Mouse (Mus musculus) bone marrow macrophage, adult 2 months (primary cell): ENCODE measurements around the gene Abcg1.

Experiments used
- CTCF ChIP-seq: IDR thresholded peaks from 2 replicates; pipeline ENCODE4 v1.5.1; 2012; ENCODE audit warnings: low read depth, mild to moderate bottlenecking, low read length, moderate library complexity
- POLR2A ChIP-seq: IDR thresholded peaks from 2 replicates; pipeline ENCODE4 v1.6.1; 2012; ENCODE audit warnings: mild to moderate bottlenecking, low read depth, low read length, borderline replicate concordance

DNA sequence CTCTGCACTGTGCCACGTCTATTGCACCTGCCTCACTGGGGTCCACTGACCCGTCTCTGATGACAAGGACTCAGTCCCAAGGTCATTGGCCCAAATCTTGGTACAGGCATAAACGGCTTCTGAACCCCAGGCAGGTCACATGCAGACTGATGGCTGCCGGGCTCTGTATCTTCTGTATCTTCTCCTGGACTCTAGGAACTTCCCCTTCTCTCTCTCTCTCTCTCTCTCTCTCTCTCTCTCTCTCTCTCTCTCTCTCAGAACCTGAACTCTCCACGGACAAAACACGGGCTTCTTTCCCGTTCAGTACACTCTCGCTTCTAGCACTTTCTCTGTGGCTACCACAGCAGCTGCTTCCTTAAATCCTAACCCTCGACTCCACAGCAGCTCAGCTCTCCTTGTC is 88.5 kb downstream of the Abcg1 start:
- TF ChIP-seq POLR2A (no peak), CTCF (no peak)
